Mouse (Mus musculus) liver, embryonic 13.5 days (tissue): ENCODE measurements around the gene Gm19345. TPM values are rescaled to one million over a fixed set of nuclear protein-coding genes. Genes with fewer than 3 reads are reported as not detected.
A peak's percentile ranks its signal among the peaks of the same experiment; 100 is the strongest.

Source experiments
- ATAC-seq: fragments of 200-750 bp; cut with Nextera tagmentation; 2 replicates; pipeline ENCODE4 v1.8.0; 2017; ENCODE audit warnings: low read depth, mild to moderate bottlenecking, moderate number of reproducible peaks, moderate library complexity
- DNase-seq: peaks from one replicate; pipeline ENCODE4 v3.0.0; 2022
- H3K27ac ChIP-seq: fragments of 300-500 bp; sonication (generic); 2 replicates; pipeline ENCODE4 v1.5.1; 2015; ENCODE audit warnings: moderate library complexity, mild to moderate bottlenecking, inconsistent platforms
- H3K27me3 ChIP-seq: fragments of 300-500 bp; sonication (generic); 2 replicates; pipeline ENCODE4 v1.6.1; 2015; ENCODE audit warnings: mild to moderate bottlenecking, inconsistent platforms
- H3K36me3 ChIP-seq: fragments of 300-500 bp; sonication (generic); 2 replicates; pipeline ENCODE4 v1.6.1; 2015; ENCODE audit warnings: mild to moderate bottlenecking, inconsistent platforms
- H3K4me1 ChIP-seq: fragments of 300-500 bp; sonication (generic); replicated peaks from 2 replicates; pipeline ENCODE4 v1.6.1; 2015; ENCODE audit warnings: inconsistent platforms
- H3K4me2 ChIP-seq: fragments of 300-500 bp; sonication (generic); 2 replicates; pipeline ENCODE4 v1.6.1; 2015; ENCODE audit warnings: inconsistent platforms, mild to moderate bottlenecking, moderate library complexity
- H3K4me3 ChIP-seq: fragments of 300-500 bp; sonication (generic); replicated peaks from 2 replicates; pipeline ENCODE4 v1.5.1; 2015; ENCODE audit warnings: mild to moderate bottlenecking, inconsistent platforms
- H3K9ac ChIP-seq: fragments of 300-500 bp; sonication (generic); 2 replicates; pipeline ENCODE4 v1.6.1; 2015; ENCODE audit warnings: mild to moderate bottlenecking, inconsistent platforms
- H3K9me3 ChIP-seq: fragments of 300-500 bp; sonication (generic); replicated peaks from 2 replicates; pipeline ENCODE4 v1.6.1; 2016; ENCODE audit warnings: inconsistent platforms
- WGBS: fragments of 180-500 bp; shearing (Covaris S2); methylation state at CpG from one replicate; pipeline ENCODE4 v1.1.7; 2015; ENCODE audit not compliant: insufficient replicate concordance; 5-methylcytosine and 5-hydroxymethylcytosine counted together
- polyA plus RNA-seq: library from polyadenylated mRNA; unstranded; fragments of >200 nt; fragmentation: Nextera tagmentation; extraction: Ambion mirVana; gene quantifications from 2 replicates; pipeline ENCODE4 v1.2.1, GENCODE M21; 2015

Gene Gm19345
- not detected in 2 replicates for polyA plus RNA-seq

GRCm38 (mm10) chr7:19851858-19852570, at the start of gene Gm19345:
Gm19345 (plus strand) TSS chr7:19852003.
- Histone ChIP-seq H3K4me3 (no peak within 1 kb of the TSS), H3K4me1 (peaks cover 10% of the 10 kb centered on the region), H3K4me2 (0 out of 2 replicates have a peak within 1 kb of the TSS, but pooled peaks have one; percentile 23), H3K9ac (no peak within 1 kb of the TSS), H3K9me3 (no peaks in the 10 kb centered on the region), H3K27ac (no peak within 1 kb of the TSS), H3K36me3 (no peaks in the 10 kb centered on the region), H3K27me3 (peaks cover 25% of the 10 kb centered on the region)
- DNase-seq (no peak), ATAC-seq (peak; percentile 58)
- 5% methylated on average over 33 of the region's 33 CpGs for WGBS

DNA sequence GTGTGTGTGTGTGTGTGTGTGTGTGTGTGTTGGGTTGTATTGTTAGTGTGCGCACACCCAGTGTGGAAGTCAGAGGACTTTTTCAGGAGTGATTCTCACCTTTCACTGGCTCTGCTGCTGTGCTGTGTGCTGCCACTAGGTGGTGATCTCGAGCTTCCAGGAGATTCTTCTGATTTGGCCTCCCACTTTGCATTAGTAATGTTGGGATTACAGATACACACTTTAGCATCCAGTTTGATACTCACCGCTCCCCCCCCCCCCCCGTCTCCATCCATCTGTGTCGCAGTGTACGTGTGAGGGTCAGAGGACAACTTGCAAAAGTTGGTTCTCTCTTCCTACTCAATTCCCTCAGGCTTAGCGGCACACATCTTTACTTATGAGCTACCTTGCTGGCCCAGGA, 48.8 kb upstream of the Gm19345 start:
- Histone ChIP-seq H3K4me1 (no peaks in the 10 kb centered on the region), H3K4me2 (no peak overlapping the region), H3K9ac (no peak overlapping the region), H3K36me3 (no peaks in the 10 kb centered on the region), H3K9me3 (0 out of 2 replicates have a peak, but pooled peaks cover 3% of the 10 kb centered on the region), H3K27me3 (no peaks in the 10 kb centered on the region), H3K27ac (no peak overlapping the region), H3K4me3 (no peak overlapping the region)
- no peak for ATAC-seq
- WGBS: 16% methylated on average over 7 of the region's 7 CpGs
- DNase-seq: no peak

- Histone ChIP-seq H3K9ac (no peak overlapping the region), H3K4me2 (no peak overlapping the region), H3K9me3 (0 out of 2 replicates have a peak, but pooled peaks cover 3% of the 10 kb centered on the region), H3K4me1 (peaks cover 13% of the 10 kb centered on the region), H3K36me3 (no peaks in the 10 kb centered on the region; the same call in 1 of the 2 replicates), H3K27ac (no peak overlapping the region), H3K4me3 (no peak overlapping the region), H3K27me3 (peaks cover 21% of the 10 kb centered on the region)
- no peak for DNase-seq
- ATAC-seq: no peak
- 73% methylated on average over 8 of the region's 8 CpGs for WGBS
Measured at GRCm38 (mm10) chr7:19806356-19806969, 45.3 kb upstream of the Gm19345 start.

DNA sequence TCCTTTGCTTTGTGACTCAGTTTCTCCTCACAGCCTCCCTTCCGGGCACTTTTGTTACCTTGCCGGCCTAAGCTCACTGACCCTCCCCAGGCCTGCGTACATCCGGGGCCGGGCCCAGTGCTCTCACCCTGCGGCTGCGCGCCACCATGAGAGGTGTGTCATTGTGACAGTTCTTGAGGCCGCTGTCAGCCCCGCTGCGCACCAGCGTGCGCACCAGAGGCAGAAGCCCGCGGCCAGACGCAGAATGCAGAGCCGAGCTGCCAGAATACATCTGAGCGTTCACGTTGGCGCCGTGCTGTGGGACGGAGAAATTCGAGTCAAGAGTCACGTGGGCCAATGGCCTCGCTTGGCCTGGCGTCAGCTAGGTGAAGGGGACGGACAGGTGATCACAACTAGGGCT, 42.4 kb upstream of the Gm19345 start:
- H3K27me3 ChIP-seq: peaks cover 22% of the 10 kb centered on the region
- peak overlapping the region; percentile 37 for H3K4me2 ChIP-seq
- H3K27ac ChIP-seq: no peak overlapping the region
- H3K4me3 ChIP-seq: no peak overlapping the region
- peaks cover 5% of the 10 kb centered on the region; the same call in 1 of the 2 replicates for H3K36me3 ChIP-seq
- H3K9ac ChIP-seq: no peak overlapping the region
- DNase-seq: no peak
- ATAC-seq: 0 out of 2 replicates have a peak, but pooled peaks have one; percentile 31
- WGBS: 29% methylated on average over 27 of the region's 27 CpGs
- peaks cover 23% of the 10 kb centered on the region for H3K4me1 ChIP-seq
- H3K9me3 ChIP-seq: 0 out of 2 replicates have a peak, but pooled peaks cover 3% of the 10 kb centered on the region

GRCm38 (mm10) chr7:19811114-19811513, 40.7 kb upstream of the Gm19345 start:
- Histone ChIP-seq H3K4me2 (peak overlapping the region; percentile 32; the same call in 1 of the 2 replicates), H3K9ac (no peak overlapping the region), H3K27ac (no peak overlapping the region), H3K27me3 (peaks cover 31% of the 10 kb centered on the region), H3K9me3 (no peaks in the 10 kb centered on the region), H3K4me1 (peaks cover 30% of the 10 kb centered on the region), H3K4me3 (no peak overlapping the region), H3K36me3 (peaks cover 5% of the 10 kb centered on the region; the same call in 1 of the 2 replicates)
- 0 out of 2 replicates have a peak, but pooled peaks have one; percentile 21 for ATAC-seq
- 16% methylated on average over 22 of the region's 22 CpGs for WGBS
- DNase-seq: no peak

- 61% methylated on average over 4 of the region's 4 CpGs for WGBS
- Histone ChIP-seq H3K9ac (no peak overlapping the region), H3K27me3 (peaks cover 49% of the 10 kb centered on the region), H3K4me1 (peaks cover 47% of the 10 kb centered on the region), H3K27ac (no peak overlapping the region), H3K4me2 (no peak overlapping the region), H3K9me3 (no peaks in the 10 kb centered on the region), H3K36me3 (peaks cover 5% of the 10 kb centered on the region; the same call in 1 of the 2 replicates), H3K4me3 (no peak overlapping the region)
- ATAC-seq (no peak), DNase-seq (no peak)
Measured at GRCm38 (mm10) chr7:19813161-19813560, 38.6 kb upstream of the Gm19345 start.

DNA sequence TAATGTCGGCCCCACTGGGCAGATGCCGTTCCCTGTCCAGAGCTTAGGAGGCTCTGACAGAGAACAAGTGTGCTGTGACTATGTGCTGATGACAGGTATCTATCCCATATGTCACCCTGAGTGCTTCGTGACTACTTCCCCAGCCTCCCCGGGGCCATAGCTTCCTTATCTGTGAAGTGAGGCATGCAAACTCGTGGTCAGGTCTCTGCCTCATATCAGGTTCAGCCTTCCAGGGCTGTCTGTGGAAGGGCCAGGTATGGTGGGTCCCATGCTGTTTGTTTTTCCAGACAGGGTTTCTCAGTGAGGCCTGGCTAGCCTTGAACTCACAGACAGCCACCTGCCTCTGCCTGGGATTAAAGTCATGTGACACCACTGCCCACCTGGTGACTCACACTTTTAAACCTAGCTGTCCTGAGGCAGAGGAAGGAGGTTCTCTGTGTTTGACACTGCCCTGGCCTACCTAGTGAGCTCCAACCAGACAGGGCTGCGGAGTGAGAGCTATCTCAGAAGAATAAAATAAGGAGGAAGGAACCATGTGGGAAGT, 38.2 kb upstream of the Gm19345 start:
- Histone ChIP-seq H3K27me3 (peaks cover 49% of the 10 kb centered on the region), H3K4me3 (no peak overlapping the region)
- 36% methylated on average over 6 of the region's 6 CpGs for WGBS

GRCm38 (mm10) chr7:19815296-19816223, 36.2 kb upstream of the Gm19345 start:
- H3K4me2 ChIP-seq: peak overlapping the region; percentile 58
- 0 out of 2 replicates have a peak, but pooled peaks cover 3% of the 10 kb centered on the region for H3K9me3 ChIP-seq
- 29% methylated on average over 17 of the region's 17 CpGs for WGBS
- ATAC-seq (peak; percentile 6; the same call in 1 of the 2 replicates), DNase-seq (no peak)
- H3K36me3 ChIP-seq: peaks cover 12% of the 10 kb centered on the region; the same call in 1 of the 2 replicates
- H3K27me3 ChIP-seq: peaks cover 36% of the 10 kb centered on the region
- peak overlapping the region; percentile 37; the same call in 1 of the 2 replicates for H3K27ac ChIP-seq
- H3K9ac ChIP-seq: peak overlapping the region; percentile 23; the same call in 1 of the 2 replicates
- peaks cover 44% of the 10 kb centered on the region for H3K4me1 ChIP-seq
- H3K4me3 ChIP-seq: peak overlapping the region; percentile 42

More for the DNA sequence above, 38.2 kb upstream of the Gm19345 start:
- Histone ChIP-seq H3K9me3 (no peaks in the 10 kb centered on the region), H3K4me2 (no peak overlapping the region), H3K4me1 (peaks cover 50% of the 10 kb centered on the region), H3K9ac (no peak overlapping the region), H3K27ac (no peak overlapping the region), H3K36me3 (peaks cover 5% of the 10 kb centered on the region; the same call in 1 of the 2 replicates)
- DNase-seq (no peak), ATAC-seq (no peak)

DNA sequence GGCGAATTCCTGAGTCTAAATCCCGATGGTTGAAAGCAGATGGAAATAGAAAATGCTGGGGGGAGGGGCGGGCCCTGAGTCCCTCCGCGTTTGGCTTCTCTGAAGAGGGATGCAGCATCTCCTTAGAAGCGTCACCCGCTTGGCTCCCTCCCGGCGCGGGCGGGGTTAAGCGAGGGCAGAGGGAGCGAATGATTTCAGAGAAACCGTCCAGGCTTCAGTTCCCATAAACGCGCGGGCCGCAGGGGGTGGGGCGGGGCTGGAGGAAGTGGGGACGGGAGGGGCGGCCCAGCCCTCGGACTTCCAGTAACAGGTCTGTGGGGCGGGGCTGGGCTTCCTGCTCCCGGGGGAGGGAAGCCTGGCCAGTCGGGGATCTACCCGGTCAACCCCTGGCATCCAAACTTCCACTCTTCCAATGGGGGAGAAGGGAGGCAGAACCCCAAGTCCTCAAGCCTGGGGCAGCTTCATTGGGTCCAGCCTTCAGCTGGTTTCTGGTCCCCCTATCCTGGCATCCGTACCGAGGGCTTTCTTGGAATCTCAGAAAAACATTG, 35.5 kb upstream of the Gm19345 start:
- ATAC-seq (peak; percentile 54), DNase-seq (peak; percentile 51)
- Histone ChIP-seq H3K36me3 (peaks cover 12% of the 10 kb centered on the region; the same call in 1 of the 2 replicates), H3K9me3 (0 out of 2 replicates have a peak, but pooled peaks cover 3% of the 10 kb centered on the region), H3K4me1 (peaks cover 38% of the 10 kb centered on the region), H3K4me3 (peak overlapping the region; percentile 42), H3K4me2 (peak overlapping the region; percentile 58), H3K27ac (peak overlapping the region; percentile 75), H3K9ac (peak overlapping the region; percentile 23; the same call in 1 of the 2 replicates), H3K27me3 (peaks cover 31% of the 10 kb centered on the region)
- WGBS: under 1% methylated on average over 28 of the region's 28 CpGs
